Mouse (Mus musculus) liver, embryonic 12.5 days (tissue): ENCODE data around the gene Ino80b. TPM values are rescaled to one million over a fixed set of nuclear protein-coding genes. Genes with fewer than 3 reads are reported as not detected.
A peak's percentile ranks its signal among the peaks of the same experiment; 100 is the strongest.

Experiments used
- ATAC-seq: fragments of 200-750 bp; cut with Nextera tagmentation; 2 replicates; pipeline ENCODE4 v1.8.0; 2017; ENCODE audit warnings: moderate number of reproducible peaks, mild to moderate bottlenecking, moderate library complexity
- H3K27ac ChIP-seq: fragments of 300-500 bp; sonication (generic); 2 replicates; pipeline ENCODE4 v1.5.1; 2016; ENCODE audit warnings: mild to moderate bottlenecking
- H3K27me3 ChIP-seq: fragments of 300-500 bp; sonication (generic); replicated peaks from 2 replicates; pipeline ENCODE4 v1.6.1; 2016; ENCODE audit warnings: mild to moderate bottlenecking, moderate library complexity
- H3K36me3 ChIP-seq: fragments of 300-500 bp; sonication (generic); 2 replicates; pipeline ENCODE4 v1.6.1; 2016; ENCODE audit warnings: mild to moderate bottlenecking, moderate library complexity
- H3K4me1 ChIP-seq: fragments of 300-500 bp; sonication (generic); 2 replicates; pipeline ENCODE4 v1.6.1; 2016
- H3K4me2 ChIP-seq: fragments of 300-500 bp; sonication (generic); 2 replicates; pipeline ENCODE4 v1.6.1; 2016; ENCODE audit warnings: mild to moderate bottlenecking, moderate library complexity
- H3K4me3 ChIP-seq: fragments of 300-500 bp; sonication (generic); 2 replicates; pipeline ENCODE4 v1.5.1; 2016; ENCODE audit warnings: mild to moderate bottlenecking, moderate library complexity
- H3K9ac ChIP-seq: fragments of 300-500 bp; sonication (generic); 2 replicates; pipeline ENCODE4 v1.6.1; 2016; ENCODE audit warnings: mild to moderate bottlenecking, moderate library complexity
- H3K9me3 ChIP-seq: fragments of 300-500 bp; sonication (generic); replicated peaks from 2 replicates; pipeline ENCODE4 v1.6.1; 2016; ENCODE audit warnings: mild to moderate bottlenecking, moderate library complexity
- WGBS: fragments of 180-500 bp; shearing (Covaris S2); methylation state at CpG from one replicate; pipeline ENCODE4 v1.1.7; 2016; ENCODE audit not compliant: insufficient replicate concordance; 5-methylcytosine and 5-hydroxymethylcytosine counted together
- polyA plus RNA-seq: library from polyadenylated mRNA; unstranded; fragments of >200 nt; fragmentation: Nextera tagmentation; extraction: Ambion mirVana; gene quantifications from 2 replicates; pipeline ENCODE4 v1.2.1, GENCODE M21; 2016

The Ino80b gene
- polyA plus RNA-seq, 1 experiment from 2014 or later, result 12.1 TPM

GRCm38 (mm10) chr6:83115011-83115671, 10.1 kb downstream of the Ino80b start, which contains the start of gene Mogs:
TSS of gene Mogs (plus strand) at chr6:83115496.
- Histone ChIP-seq H3K4me3 (peak within 1 kb of the TSS; percentile 86), H3K27me3 (no peaks in the 10 kb centered on the region), H3K36me3 (peaks cover 48% of the 10 kb centered on the region), H3K4me1 (peaks cover 83% of the 10 kb centered on the region), H3K27ac (peak within 1 kb of the TSS; percentile 88), H3K9ac (peak within 1 kb of the TSS; percentile 96), H3K4me2 (peak within 1 kb of the TSS; percentile 95), H3K9me3 (no peaks in the 10 kb centered on the region)
- ATAC-seq, result peak; percentile 91
- WGBS, result 2% methylated on average over 56 of the region's 58 CpGs

GRCm38 (mm10) chr6:83111510-83112136, 13.6 kb downstream of the Ino80b start:
- no peak overlapping the region for H3K4me3 ChIP-seq
- no peak overlapping the region for H3K9ac ChIP-seq
- H3K4me2 ChIP-seq, result peak overlapping the region; percentile 80; the same call in 1 of the 2 replicates
- H3K9me3 ChIP-seq, result no peaks in the 10 kb centered on the region
- peaks cover 73% of the 10 kb centered on the region for H3K4me1 ChIP-seq
- peak overlapping the region; percentile 54 for H3K27ac ChIP-seq
- no peaks in the 10 kb centered on the region for H3K27me3 ChIP-seq
- WGBS, result 55% methylated on average over 4 of the region's 4 CpGs
- H3K36me3 ChIP-seq, result peaks cover 25% of the 10 kb centered on the region
- no peak for ATAC-seq

- Histone ChIP-seq H3K27ac (peak within 1 kb of the TSS; percentile 92), H3K4me1 (peaks cover 55% of the 10 kb centered on the region), H3K9ac (peak within 1 kb of the TSS; percentile 93), H3K27me3 (no peaks in the 10 kb centered on the region), H3K9me3 (no peaks in the 10 kb centered on the region), H3K4me3 (peak within 1 kb of the TSS; percentile 78), H3K4me2 (peak within 1 kb of the TSS; percentile 80), H3K36me3 (peaks cover 42% of the 10 kb centered on the region)
- WGBS, result under 1% methylated on average over 76 of the region's 76 CpGs
- peak; percentile 82 for ATAC-seq
Measured at GRCm38 (mm10) chr6:83108762-83109668, 16.2 kb downstream of the Ino80b start, which contains the start of gene Mrpl53. TSS of gene Mrpl53 (plus strand) at chr6:83109040.

GRCm38 (mm10) chr6:83107566-83108400, 17.4 kb downstream of the Ino80b start:
- Histone ChIP-seq H3K4me1 (peaks cover 56% of the 10 kb centered on the region), H3K4me3 (peak overlapping the region; percentile 78), H3K9ac (peak overlapping the region; percentile 93), H3K27ac (peak overlapping the region; percentile 92), H3K9me3 (no peaks in the 10 kb centered on the region), H3K4me2 (peak overlapping the region; percentile 80), H3K36me3 (peaks cover 48% of the 10 kb centered on the region), H3K27me3 (no peaks in the 10 kb centered on the region)
- peak; percentile 45 for ATAC-seq
- WGBS, result 35% methylated on average over 13 of the region's 13 CpGs

GRCm38 (mm10) chr6:83104158-83104557, 21.1 kb downstream of the Ino80b start:
- no peaks in the 10 kb centered on the region for H3K9me3 ChIP-seq
- H3K9ac ChIP-seq, result no peak overlapping the region
- no peak overlapping the region for H3K27ac ChIP-seq
- H3K27me3 ChIP-seq, result peaks cover 5% of the 10 kb centered on the region
- peaks cover 44% of the 10 kb centered on the region for H3K4me1 ChIP-seq
- H3K4me2 ChIP-seq, result no peak overlapping the region
- WGBS, result 81% methylated on average over 4 of the region's 4 CpGs
- peaks cover 32% of the 10 kb centered on the region for H3K36me3 ChIP-seq
- H3K4me3 ChIP-seq, result no peak overlapping the region
- ATAC-seq, result no peak

- Histone ChIP-seq H3K27ac (peak overlapping the region; percentile 83), H3K36me3 (peaks cover 32% of the 10 kb centered on the region), H3K4me3 (peak overlapping the region; percentile 75; the same call in 1 of the 2 replicates), H3K27me3 (peaks cover 14% of the 10 kb centered on the region), H3K4me1 (peaks cover 39% of the 10 kb centered on the region), H3K9ac (peak overlapping the region; percentile 87), H3K9me3 (no peaks in the 10 kb centered on the region), H3K4me2 (peak overlapping the region; percentile 99)
- WGBS, result 63% methylated on average over 11 of the region's 11 CpGs
- ATAC-seq, result no peak
Measured at GRCm38 (mm10) chr6:83103130-83103650, 22.0 kb downstream of the Ino80b start.

- Histone ChIP-seq H3K36me3 (peaks cover 27% of the 10 kb centered on the region), H3K9ac (peak overlapping the region; percentile 87), H3K9me3 (no peaks in the 10 kb centered on the region), H3K4me1 (peaks cover 27% of the 10 kb centered on the region), H3K4me2 (peak overlapping the region; percentile 99), H3K27me3 (peaks cover 19% of the 10 kb centered on the region), H3K4me3 (peak overlapping the region; percentile 75), H3K27ac (peak overlapping the region; percentile 83)
- ATAC-seq, result peak; percentile 73
- under 1% methylated on average over 74 of the region's 74 CpGs for WGBS
Measured at GRCm38 (mm10) chr6:83101688-83102556, 23.3 kb downstream of the Ino80b start.

- peak within 1 kb of the TSS; percentile 83 for H3K27ac ChIP-seq
- H3K4me3 ChIP-seq, result peak within 1 kb of the TSS; percentile 75
- H3K36me3 ChIP-seq, result peaks cover 22% of the 10 kb centered on the region
- ATAC-seq, result peak; percentile 81
- H3K4me2 ChIP-seq, result peak within 1 kb of the TSS; percentile 99
- H3K9ac ChIP-seq, result peak within 1 kb of the TSS; percentile 87
- H3K27me3 ChIP-seq, result peaks cover 21% of the 10 kb centered on the region
- H3K9me3 ChIP-seq, result no peaks in the 10 kb centered on the region
- under 1% methylated on average over 25 of the region's 25 CpGs for WGBS
- peaks cover 27% of the 10 kb centered on the region for H3K4me1 ChIP-seq
Measured at GRCm38 (mm10) chr6:83101316-83101687, 23.9 kb downstream of the Ino80b start, which contains the start of the genes Ccdc142 and Gm42688. TSS of gene Ccdc142 (plus strand) at chr6:83101601. TSS of gene Gm42688 (plus strand) at chr6:83101617.

- Histone ChIP-seq H3K4me1 (peaks cover 24% of the 10 kb centered on the region), H3K27me3 (peaks cover 40% of the 10 kb centered on the region), H3K27ac (no peak overlapping the region), H3K9me3 (no peaks in the 10 kb centered on the region), H3K4me2 (no peak overlapping the region), H3K36me3 (peaks cover 3% of the 10 kb centered on the region), H3K9ac (no peak overlapping the region), H3K4me3 (no peak overlapping the region)
- WGBS, result 69% methylated on average over 2 of the region's 2 CpGs
- no peak for ATAC-seq
Measured at GRCm38 (mm10) chr6:83098411-83098810, 26.8 kb downstream of the Ino80b start.

GRCm38 (mm10) chr6:83095968-83096367, 29.3 kb downstream of the Ino80b start:
- Histone ChIP-seq H3K9ac (no peak overlapping the region), H3K4me3 (no peak overlapping the region), H3K27me3 (peaks cover 60% of the 10 kb centered on the region), H3K9me3 (no peaks in the 10 kb centered on the region), H3K27ac (no peak overlapping the region), H3K4me2 (no peak overlapping the region), H3K36me3 (no peaks in the 10 kb centered on the region), H3K4me1 (peaks cover 5% of the 10 kb centered on the region)
- no peak for ATAC-seq
- WGBS, result 37% methylated on average over 6 of the region's 6 CpGs
